Mouse (Mus musculus) midbrain, embryonic 15.5 days (tissue): Measurements from ENCODE around the gene Rab11fip4. TPM values are rescaled to one million over a fixed set of nuclear protein-coding genes. Genes with fewer than 3 reads are reported as not detected.
"Not testable (repeated sequence)": the region's sequence is repeated elsewhere in the genome, so short reads cannot be mapped to it uniquely, and the experiment has no call there.

Source experiments
- ATAC-seq: fragments of 200-750 bp; cut with Nextera tagmentation; replicated peaks from 2 replicates; pipeline ENCODE4 v1.8.0; 2017; ENCODE audit warnings: moderate TSS enrichment
- H3K27ac ChIP-seq: fragments of 300-500 bp; sonication (generic); 2 replicates; pipeline ENCODE4 v1.5.1; 2015; ENCODE audit warnings: mild to moderate bottlenecking, inconsistent platforms
- H3K27me3 ChIP-seq: fragments of 300-500 bp; sonication (generic); replicated peaks from 2 replicates; pipeline ENCODE4 v1.6.1; 2015; ENCODE audit warnings: inconsistent platforms
- H3K36me3 ChIP-seq: fragments of 300-500 bp; sonication (generic); replicated peaks from 2 replicates; pipeline ENCODE4 v1.6.1; 2015; ENCODE audit warnings: inconsistent platforms
- H3K4me1 ChIP-seq: fragments of 300-500 bp; sonication (generic); 2 replicates; pipeline ENCODE4 v1.6.1; 2015; ENCODE audit warnings: inconsistent platforms
- H3K4me2 ChIP-seq: fragments of 300-500 bp; sonication (generic); 2 replicates; pipeline ENCODE4 v1.6.1; 2015; ENCODE audit warnings: inconsistent platforms, mild to moderate bottlenecking, moderate library complexity
- H3K4me3 ChIP-seq: fragments of 300-500 bp; sonication (generic); 2 replicates; pipeline ENCODE4 v1.5.1; 2015; ENCODE audit warnings: mild to moderate bottlenecking, inconsistent platforms
- H3K9ac ChIP-seq: fragments of 300-500 bp; sonication (generic); 2 replicates; pipeline ENCODE4 v1.6.1; 2015; ENCODE audit warnings: mild to moderate bottlenecking, inconsistent platforms
- H3K9me3 ChIP-seq: fragments of 300-500 bp; sonication (generic); 2 replicates; pipeline ENCODE4 v1.6.1; 2016; ENCODE audit warnings: inconsistent platforms
- whole genome bisulfite sequencing: fragments of 180-500 bp; shearing (Covaris S2); methylation state at CpG from one replicate; pipeline ENCODE4 v1.1.7; 2015; ENCODE audit warnings: mixed read lengths; 5-methylcytosine and 5-hydroxymethylcytosine counted together
- polyA plus RNA-seq: library from polyadenylated mRNA; unstranded; fragments of >200 nt; fragmentation: Nextera tagmentation; extraction: Ambion mirVana; gene quantifications from 2 replicates; pipeline ENCODE4 v1.2.1, GENCODE M21; 2015

Gene Rab11fip4
- polyA plus RNA-seq, 1 experiment from 2014 or later = 32.9 TPM

- no peak overlapping the region for H3K27ac ChIP-seq
- no peak overlapping the region for H3K9ac ChIP-seq
- no peak overlapping the region for H3K4me3 ChIP-seq
- H3K9me3 ChIP-seq = no peaks in the 10 kb centered on the region
- no peaks in the 10 kb centered on the region for H3K4me1 ChIP-seq
- no peak for ATAC-seq
- H3K27me3 ChIP-seq = no peaks in the 10 kb centered on the region
- H3K36me3 ChIP-seq = peaks cover 34% of the 10 kb centered on the region
- no peak overlapping the region for H3K4me2 ChIP-seq
- 89% methylated on average over 1 of the region's 1 CpGs for WGBS
Measured at GRCm38 (mm10) chr11:79689916-79690315, 98.9 kb downstream of the Rab11fip4 start.

GRCm38 (mm10) chr11:79691513-79691912, 100.5 kb downstream of the Rab11fip4 start:
- H3K4me2 ChIP-seq = no peak overlapping the region
- H3K4me1 ChIP-seq = peaks cover 2% of the 10 kb centered on the region; the same call in 1 of the 2 replicates
- no peaks in the 10 kb centered on the region for H3K27me3 ChIP-seq
- WGBS = 67% methylated on average over 9 of the region's 9 CpGs
- no peak for ATAC-seq
- peaks cover 34% of the 10 kb centered on the region for H3K36me3 ChIP-seq
- no peak overlapping the region for H3K4me3 ChIP-seq
- H3K9me3 ChIP-seq = no peaks in the 10 kb centered on the region
- H3K9ac ChIP-seq = no peak overlapping the region
- H3K27ac ChIP-seq = no peak overlapping the region

GRCm38 (mm10) chr11:79696390-79697307, 105.6 kb downstream of the Rab11fip4 start:
- H3K4me2 ChIP-seq = no peak overlapping the region
- peaks cover 23% of the 10 kb centered on the region for H3K4me1 ChIP-seq
- 56% methylated on average over 19 of the region's 19 CpGs for WGBS
- H3K27ac ChIP-seq = no peak overlapping the region
- no peaks in the 10 kb centered on the region for H3K27me3 ChIP-seq
- H3K4me3 ChIP-seq = no peak overlapping the region
- ATAC-seq = no peak
- H3K9ac ChIP-seq = no peak overlapping the region
- H3K9me3 ChIP-seq = no peaks in the 10 kb centered on the region
- H3K36me3 ChIP-seq = peaks cover 12% of the 10 kb centered on the region

- Histone ChIP-seq H3K27me3 (no peaks in the 10 kb centered on the region), H3K4me3 (no peak overlapping the region), H3K27ac (0 out of 2 replicates have a peak overlapping the region, but pooled peaks have one; percentile 12), H3K4me2 (no peak overlapping the region), H3K9ac (no peak overlapping the region), H3K4me1 (peaks cover 38% of the 10 kb centered on the region), H3K36me3 (no peaks in the 10 kb centered on the region), H3K9me3 (no peaks in the 10 kb centered on the region)
- WGBS = 84% methylated on average over 5 of the region's 5 CpGs
- no peak for ATAC-seq
Measured at GRCm38 (mm10) chr11:79698071-79698470, 107.1 kb downstream of the Rab11fip4 start.

GRCm38 (mm10) chr11:79698542-79698941, 107.5 kb downstream of the Rab11fip4 start:
- peaks cover 41% of the 10 kb centered on the region for H3K4me1 ChIP-seq
- H3K4me2 ChIP-seq, H3K36me3 ChIP-seq, ATAC-seq, H3K27me3 ChIP-seq, H3K9ac ChIP-seq, H3K4me3 ChIP-seq, H3K9me3 ChIP-seq, H3K27ac ChIP-seq: not testable (repeated sequence)
- 95% methylated on average over 4 of the region's 4 CpGs for WGBS

GRCm38 (mm10) chr11:79701466-79701865, 110.5 kb downstream of the Rab11fip4 start:
- WGBS = 85% methylated on average over 7 of the region's 7 CpGs
- Histone ChIP-seq H3K4me2 (peak overlapping the region; percentile 71), H3K4me1 (peaks cover 47% of the 10 kb centered on the region), H3K4me3 (0 out of 2 replicates have a peak overlapping the region, but pooled peaks have one; percentile 17), H3K9me3 (no peaks in the 10 kb centered on the region), H3K27ac (peak overlapping the region; percentile 98), H3K36me3 (no peaks in the 10 kb centered on the region), H3K9ac (peak overlapping the region; percentile 11; the same call in 1 of the 2 replicates), H3K27me3 (no peaks in the 10 kb centered on the region)
- no peak for ATAC-seq

- Histone ChIP-seq H3K9ac (peak overlapping the region; percentile 11; the same call in 1 of the 2 replicates), H3K4me1 (peaks cover 41% of the 10 kb centered on the region), H3K9me3 (no peaks in the 10 kb centered on the region), H3K27me3 (no peaks in the 10 kb centered on the region), H3K27ac (peak overlapping the region; percentile 98), H3K36me3 (no peaks in the 10 kb centered on the region), H3K4me2 (peak overlapping the region; percentile 71), H3K4me3 (peak overlapping the region; percentile 17; the same call in 1 of the 2 replicates)
- no peak for ATAC-seq
- 37% methylated on average over 6 of the region's 6 CpGs for WGBS
Measured at GRCm38 (mm10) chr11:79702092-79702491, 111.1 kb downstream of the Rab11fip4 start.

- Histone ChIP-seq H3K4me2 (peak overlapping the region; percentile 71), H3K9ac (peak overlapping the region; percentile 94), H3K36me3 (no peaks in the 10 kb centered on the region), H3K9me3 (no peaks in the 10 kb centered on the region), H3K4me1 (peaks cover 30% of the 10 kb centered on the region), H3K27me3 (no peaks in the 10 kb centered on the region), H3K4me3 (peak overlapping the region; percentile 83), H3K27ac (peak overlapping the region; percentile 98)
- WGBS = 1% methylated on average over 5 of the region's 5 CpGs
- peak; percentile 45 for ATAC-seq
Measured at GRCm38 (mm10) chr11:79703452-79703851, 112.4 kb downstream of the Rab11fip4 start.

GRCm38 (mm10) chr11:79703885-79704291, 112.9 kb downstream of the Rab11fip4 start:
- 0% methylated on average over 27 of the region's 27 CpGs for WGBS
- H3K4me2 ChIP-seq = peak overlapping the region; percentile 71
- ATAC-seq = peak; percentile 80
- peak overlapping the region; percentile 83 for H3K4me3 ChIP-seq
- H3K9ac ChIP-seq = peak overlapping the region; percentile 94
- H3K27ac ChIP-seq = peak overlapping the region; percentile 98
- no peaks in the 10 kb centered on the region for H3K36me3 ChIP-seq
- peaks cover 30% of the 10 kb centered on the region for H3K4me1 ChIP-seq
- H3K27me3 ChIP-seq = no peaks in the 10 kb centered on the region
- no peaks in the 10 kb centered on the region for H3K9me3 ChIP-seq

GRCm38 (mm10) chr11:79704318-79705150, 113.5 kb downstream of the Rab11fip4 start:
- peak; percentile 93 for ATAC-seq
- Histone ChIP-seq H3K27me3 (no peaks in the 10 kb centered on the region; the same call in 1 of the 2 replicates), H3K9me3 (no peaks in the 10 kb centered on the region), H3K4me3 (peak overlapping the region; percentile 83), H3K27ac (peak overlapping the region; percentile 98), H3K4me2 (peak overlapping the region; percentile 71), H3K4me1 (peaks cover 30% of the 10 kb centered on the region), H3K36me3 (no peaks in the 10 kb centered on the region), H3K9ac (peak overlapping the region; percentile 94)
- under 1% methylated on average over 50 of the region's 61 CpGs for WGBS

GRCm38 (mm10) chr11:79707084-79707483, 116.1 kb downstream of the Rab11fip4 start:
- peaks cover 40% of the 10 kb centered on the region for H3K4me1 ChIP-seq
- no peak overlapping the region for H3K27ac ChIP-seq
- H3K27me3 ChIP-seq = peaks cover 8% of the 10 kb centered on the region; the same call in 1 of the 2 replicates
- no peak overlapping the region for H3K9ac ChIP-seq
- no peak overlapping the region for H3K4me2 ChIP-seq
- no peak overlapping the region for H3K4me3 ChIP-seq
- no peaks in the 10 kb centered on the region for H3K36me3 ChIP-seq
- no peak for ATAC-seq
- no peaks in the 10 kb centered on the region for H3K9me3 ChIP-seq
- 89% methylated on average over 3 of the region's 3 CpGs for WGBS
